Mouse (Mus musculus) heart, postnatal 0 days (tissue): ENCODE results near the gene Pcgf5. TPM values are rescaled to one million over a fixed set of nuclear protein-coding genes. Genes with fewer than 3 reads are reported as not detected.

Experiments
- ATAC-seq: fragments of 200-750 bp; cut with Nextera tagmentation; 2 replicates; pipeline ENCODE4 v1.8.0; 2017; ENCODE audit warnings: low read depth, moderate number of reproducible peaks, moderate library complexity; ENCODE audit not compliant: insufficient read depth
- DNase-seq: peaks from one replicate; pipeline ENCODE4 v3.0.0-alpha.2; 2016; ENCODE audit warnings: low spot score
- H3K27ac ChIP-seq: fragments of 300-500 bp; sonication (generic); 2 replicates; pipeline ENCODE4 v1.5.1; 2014; ENCODE audit warnings: low read depth, mild to moderate bottlenecking
- H3K27me3 ChIP-seq: fragments of 300-500 bp; sonication (generic); 2 replicates; pipeline ENCODE4 v1.6.1; 2014; ENCODE audit warnings: low read length, mixed read lengths; ENCODE audit not compliant: control insufficient read depth, insufficient read depth
- H3K36me3 ChIP-seq: fragments of 300-500 bp; sonication (generic); replicated peaks from 2 replicates; pipeline ENCODE4 v1.6.1; 2014; ENCODE audit warnings: low read length, mixed read lengths; ENCODE audit not compliant: control insufficient read depth, insufficient read depth
- H3K4me1 ChIP-seq: fragments of 300-500 bp; sonication (generic); 2 replicates; pipeline ENCODE4 v1.6.1; 2014; ENCODE audit warnings: antibody characterized with exemption; ENCODE audit not compliant: control insufficient read depth, insufficient read depth
- H3K4me2 ChIP-seq: fragments of 300-500 bp; sonication (generic); 2 replicates; pipeline ENCODE4 v1.6.1; 2014; ENCODE audit warnings: low read depth, mild to moderate bottlenecking, low read length, moderate library complexity
- H3K4me3 ChIP-seq: fragments of 300-500 bp; sonication (generic); 2 replicates; pipeline ENCODE4 v1.5.1; 2014; ENCODE audit warnings: low read depth, low read length
- H3K9ac ChIP-seq: fragments of 300-500 bp; sonication (generic); replicated peaks from 2 replicates; pipeline ENCODE4 v1.6.1; 2014; ENCODE audit warnings: low read depth, low read length, mixed read lengths
- H3K9me3 ChIP-seq: fragments of 300-500 bp; sonication (generic); replicated peaks from 2 replicates; pipeline ENCODE4 v1.6.1; 2016; ENCODE audit warnings: low read length; ENCODE audit not compliant: control insufficient read depth
- CTCF ChIP-seq: IDR thresholded peaks from 2 replicates; pipeline ENCODE4 v1.5.1; 2016; ENCODE audit warnings: antibody characterized with exemption, control low read depth, low read depth
- EP300 ChIP-seq: IDR thresholded peaks from 2 replicates; pipeline ENCODE4 v1.6.1; 2016; ENCODE audit warnings: antibody characterized with exemption, low read depth
- WGBS: fragments of 180-500 bp; shearing (Covaris S2); extraction: QIAGEN DNeasy Blood & Tissue Kit; methylation state at CpG from one replicate; pipeline ENCODE4 v1.1.7; 2014; 5-methylcytosine and 5-hydroxymethylcytosine counted together
- polyA plus RNA-seq: library from polyadenylated mRNA; unstranded; fragments of >200 nt; fragmentation: Nextera tagmentation; extraction: Ambion mirVana; gene quantifications from 2 replicates; pipeline ENCODE4 v1.2.1, GENCODE M21; 2015
- total RNA-seq: library from RNA; depleted of rRNA; stranded (reverse); fragments of >200 nt; gene quantifications from 2 replicates; pipeline ENCODE4 v1.2.3, GENCODE M21; 2014; ENCODE audit warnings: low replicate concordance

The Pcgf5 gene
- total and polyA plus RNA-seq, 2 experiments from 2014 or later: 34.3 to 56.5 TPM

DNA sequence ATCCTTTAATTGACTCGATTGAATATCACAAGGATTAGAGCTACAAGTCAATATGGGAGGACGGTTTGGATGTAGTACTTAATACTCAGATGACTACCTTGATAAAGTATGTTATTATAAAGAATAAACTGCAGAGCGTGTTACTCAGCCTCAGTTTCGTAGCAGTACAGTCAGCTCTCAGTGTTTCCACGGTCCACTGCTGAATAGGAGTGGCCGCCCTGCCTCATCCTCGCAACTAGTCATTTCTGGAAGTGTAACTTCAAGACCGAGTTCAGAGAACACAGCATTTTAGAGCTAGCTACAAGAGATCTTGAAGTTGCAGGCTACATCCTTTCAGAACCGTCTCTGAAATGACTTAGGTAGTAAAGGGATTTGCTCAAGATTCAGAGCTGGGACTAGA is 2.8 kb downstream of the Pcgf5 start:
- DNase-seq (no peak), ATAC-seq (no peak)
- H3K9ac ChIP-seq: no peak overlapping the region
- no peak overlapping the region for H3K4me3 ChIP-seq
- TF ChIP-seq CTCF (no peak), EP300 (no peak)
- no peaks in the 10 kb centered on the region; the same call in 1 of the 2 replicates for H3K27me3 ChIP-seq
- H3K27ac ChIP-seq: no peak overlapping the region
- H3K4me1 ChIP-seq: no peaks in the 10 kb centered on the region
- WGBS: 94% methylated on average over 9 of the region's 9 CpGs
- H3K4me2 ChIP-seq: no peak overlapping the region
- no peaks in the 10 kb centered on the region for H3K9me3 ChIP-seq
- no peaks in the 10 kb centered on the region for H3K36me3 ChIP-seq

DNA sequence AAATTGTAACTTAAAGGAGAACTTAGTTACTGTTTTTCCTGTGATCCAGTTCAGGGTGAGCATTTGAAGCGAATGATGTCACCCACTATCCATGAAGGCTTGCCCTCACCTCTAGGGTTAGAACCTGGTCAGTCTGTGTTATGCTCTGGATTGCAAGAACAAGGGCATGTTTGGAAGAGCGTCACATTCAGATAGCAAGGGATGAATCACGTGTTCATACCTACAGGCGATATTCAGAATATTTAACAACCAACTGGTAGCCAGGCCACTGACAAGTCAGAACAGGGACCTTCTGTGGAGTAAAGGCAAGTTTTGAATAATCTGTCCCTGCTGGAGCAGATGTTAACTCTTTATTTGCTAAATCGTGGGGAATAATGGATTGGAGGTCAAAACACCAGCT is 14.4 kb downstream of the Pcgf5 start:
- Histone ChIP-seq H3K9ac (no peak overlapping the region), H3K4me3 (no peak overlapping the region), H3K27ac (no peak overlapping the region), H3K27me3 (no peaks in the 10 kb centered on the region), H3K4me1 (no peaks in the 10 kb centered on the region), H3K9me3 (no peaks in the 10 kb centered on the region), H3K36me3 (no peaks in the 10 kb centered on the region), H3K4me2 (no peak overlapping the region)
- no peak for DNase-seq
- no peak for ATAC-seq
- 82% methylated on average over 5 of the region's 5 CpGs for WGBS
- no peak for TF ChIP-seq CTCF
- TF ChIP-seq EP300: no peak

DNA sequence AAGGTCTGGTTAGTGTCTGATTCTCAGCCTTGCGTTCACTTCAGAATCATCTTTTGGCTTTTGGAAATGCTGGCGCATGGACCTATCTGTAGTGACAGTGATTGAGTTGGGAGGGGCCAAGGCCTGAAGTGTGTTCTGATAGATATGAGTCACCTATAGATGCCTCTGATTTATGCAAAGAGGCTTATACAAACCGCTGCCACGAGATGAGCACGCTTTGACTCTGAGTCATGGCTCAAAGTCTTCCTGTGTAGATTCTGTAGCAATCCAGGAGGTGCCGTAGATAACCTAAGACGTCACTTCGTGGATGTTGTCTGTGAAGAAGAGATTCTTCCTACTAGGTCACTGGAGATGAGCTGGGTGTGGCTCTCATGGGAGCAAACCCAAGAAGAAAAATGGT is 16.6 kb downstream of the Pcgf5 start:
- TF ChIP-seq CTCF (no peak), EP300 (no peak)
- 83% methylated on average over 8 of the region's 8 CpGs for WGBS

DNA sequence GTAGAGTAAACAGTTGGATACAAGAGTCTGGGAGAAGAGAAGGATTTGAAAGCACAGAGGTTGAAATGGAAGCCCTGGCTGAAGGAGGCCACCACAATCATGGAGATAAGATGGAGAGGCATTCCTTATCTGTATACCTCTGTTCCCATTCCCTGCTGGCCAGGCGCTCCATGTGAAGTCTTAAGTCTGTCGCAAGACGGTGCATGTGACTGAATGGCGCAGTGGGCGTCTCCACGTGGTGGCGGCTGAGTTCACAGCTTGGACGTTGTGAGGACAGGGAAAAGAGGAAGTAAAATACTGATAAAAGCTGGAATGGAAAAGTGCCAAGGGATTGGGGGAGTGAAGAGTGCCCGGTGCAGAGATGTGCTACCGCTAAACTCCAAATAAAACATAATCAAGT is 23.4 kb downstream of the Pcgf5 start:
- Histone ChIP-seq H3K27me3 (no peaks in the 10 kb centered on the region), H3K4me1 (peaks cover 9% of the 10 kb centered on the region; the same call in 1 of the 2 replicates), H3K4me3 (no peak overlapping the region), H3K27ac (no peak overlapping the region), H3K4me2 (no peak overlapping the region), H3K9me3 (no peaks in the 10 kb centered on the region), H3K9ac (no peak overlapping the region), H3K36me3 (no peaks in the 10 kb centered on the region)
- 52% methylated on average over 10 of the region's 10 CpGs for WGBS
- DNase-seq (no peak), ATAC-seq (no peak)
- no peak for TF ChIP-seq EP300
- no peak for TF ChIP-seq CTCF

More for the DNA sequence above, 16.6 kb downstream of the Pcgf5 start:
- Histone ChIP-seq H3K4me1 (no peaks in the 10 kb centered on the region), H3K27me3 (no peaks in the 10 kb centered on the region), H3K27ac (no peak overlapping the region), H3K4me3 (no peak overlapping the region), H3K4me2 (no peak overlapping the region), H3K36me3 (no peaks in the 10 kb centered on the region), H3K9me3 (no peaks in the 10 kb centered on the region), H3K9ac (no peak overlapping the region)
- DNase-seq (no peak), ATAC-seq (no peak)

DNA sequence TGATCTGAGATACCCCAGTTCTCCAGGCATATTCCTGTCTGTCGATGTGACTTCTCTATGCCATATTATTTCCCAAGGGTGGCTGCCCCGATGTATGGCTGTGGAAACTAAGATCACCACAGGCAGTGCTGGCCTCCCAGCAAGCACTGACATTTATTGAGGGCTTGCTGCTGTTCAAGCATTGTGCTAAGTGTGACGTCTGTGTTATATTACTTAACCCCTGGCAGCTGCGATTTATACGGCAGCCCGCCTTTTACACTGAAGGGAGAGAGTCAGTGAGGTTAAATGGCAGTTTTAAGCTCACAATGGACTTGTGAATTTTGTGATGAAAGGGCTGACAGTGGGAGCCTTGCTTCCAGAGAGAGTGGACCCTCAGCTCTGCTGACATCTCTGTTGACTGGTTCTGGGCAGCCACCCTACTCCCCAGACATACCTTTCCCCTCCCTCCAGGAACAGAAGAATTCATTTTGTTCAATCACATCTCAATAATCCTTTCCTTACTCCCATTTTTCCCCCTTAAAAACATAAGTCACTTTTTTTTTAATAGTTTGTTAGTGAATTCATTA is 25.0 kb downstream of the Pcgf5 start:
- H3K27ac ChIP-seq: no peak overlapping the region
- H3K27me3 ChIP-seq: no peaks in the 10 kb centered on the region
- peaks cover 9% of the 10 kb centered on the region; the same call in 1 of the 2 replicates for H3K4me1 ChIP-seq
- H3K4me3 ChIP-seq: no peak overlapping the region
- WGBS: 42% methylated on average over 6 of the region's 6 CpGs
- TF ChIP-seq EP300 (no peak), CTCF (no peak)
- DNase-seq (no peak), ATAC-seq (no peak)
- no peak overlapping the region for H3K9ac ChIP-seq
- no peaks in the 10 kb centered on the region for H3K36me3 ChIP-seq
- H3K9me3 ChIP-seq: no peaks in the 10 kb centered on the region
- no peak overlapping the region for H3K4me2 ChIP-seq
